Mouse (Mus musculus): Measurements from ENCODE around the gene Dapk2.

The Dapk2 gene

GRCm38 (mm10) chr9:66189026-66189425 is 31.0 kb downstream of the Dapk2 start:
- DNase-seq, result no peak

- peak in 1 of 2 experiments; percentile 17 for DNase-seq
Observed at GRCm38 (mm10) chr9:66194003-66194402, 36.0 kb downstream of the Dapk2 start.

- no peak for DNase-seq
Observed at GRCm38 (mm10) chr9:66196561-66196960, 38.5 kb downstream of the Dapk2 start.

GRCm38 (mm10) chr9:66198533-66198932 is 40.5 kb downstream of the Dapk2 start:
- DNase-seq, result peak; percentile 39 to 52

GRCm38 (mm10) chr9:66199657-66200410 is 41.8 kb downstream of the Dapk2 start:
- no peak for DNase-seq

- DNase-seq, result no peak
Observed at GRCm38 (mm10) chr9:66200411-66200789, 42.4 kb downstream of the Dapk2 start.

- DNase-seq, result no peak
Observed at GRCm38 (mm10) chr9:66201665-66202064, 43.6 kb downstream of the Dapk2 start.

GRCm38 (mm10) chr9:66202463-66202862 is 44.4 kb downstream of the Dapk2 start:
- no peak for DNase-seq

GRCm38 (mm10) chr9:66205702-66206101 is 47.7 kb downstream of the Dapk2 start:
- no peak for DNase-seq

- DNase-seq, result peak; percentile 55 to 74
Observed at GRCm38 (mm10) chr9:66206825-66207224, 48.8 kb downstream of the Dapk2 start.

GRCm38 (mm10) chr9:66211420-66211819 is 53.4 kb downstream of the Dapk2 start:
- DNase-seq, result no peak

GRCm38 (mm10) chr9:66212088-66212487 is 54.1 kb downstream of the Dapk2 start:
- DNase-seq, result no peak

- no peak for DNase-seq
Observed at GRCm38 (mm10) chr9:66212802-66213201, 54.8 kb downstream of the Dapk2 start.

GRCm38 (mm10) chr9:66213386-66214032 is 55.5 kb downstream of the Dapk2 start:
- DNase-seq, result no peak

- no peak for DNase-seq
Observed at GRCm38 (mm10) chr9:66215551-66215950, 57.5 kb downstream of the Dapk2 start.

- DNase-seq, result no peak
Observed at GRCm38 (mm10) chr9:66217970-66218369, 59.9 kb downstream of the Dapk2 start.

GRCm38 (mm10) chr9:66218917-66219725 is 61.1 kb downstream of the Dapk2 start:
- DNase-seq, result peak; percentile 60 to 84

GRCm38 (mm10) chr9:66223872-66224271 is 65.8 kb downstream of the Dapk2 start:
- DNase-seq, result no peak

GRCm38 (mm10) chr9:66225737-66226485 is 67.9 kb downstream of the Dapk2 start:
- no peak for DNase-seq

GRCm38 (mm10) chr9:66228456-66229151 is 70.6 kb downstream of the Dapk2 start:
- DNase-seq, result no peak

- no peak for DNase-seq
Observed at GRCm38 (mm10) chr9:66231820-66232479, 73.9 kb downstream of the Dapk2 start.

GRCm38 (mm10) chr9:66236615-66237014 is 78.6 kb downstream of the Dapk2 start:
- DNase-seq, result no peak
